Mouse (Mus musculus): Measurements from ENCODE around the gene Adipor2.

- TF ChIP-seq CTCF (IDR thresholded peaks at IDR 0.05; ENCODE audit: extremely low read depth, insufficient read depth, low read length) (no peak), POLR2A (IDR thresholded peaks at IDR 0.05; ENCODE audit: extremely low read depth, insufficient read depth, low read length) (no peak)
Measured at GRCm38 (mm10) chr6:119318732-119319131, 98.8 kb downstream of the Adipor2 start.

Measured in cortical plate, adult 2 months (tissue).